Mouse (Mus musculus) embryonic stem cell, embryonic (primary cell): ENCODE data around the gene Csn2.

Experiments
- CTCF ChIA-PET, 4 experiments: fragments of 300-600 bp in 2 of 4; fragments of 350-600 bp in 2 of 4; sonication (Branson Sonifier 250); formaldehyde crosslinking; loops; one replicate each; lab custom pipeline; 2022; ENCODE audit warnings: inconsistent platforms in 2 of 4; lab: Charles Lee
- POLR2A ChIA-PET, 4 experiments: fragments of 300-600 bp in 2 of 4; fragments of 350-600 bp in 2 of 4; sonication (Branson Sonifier 250); formaldehyde crosslinking; loops; one replicate each; lab custom pipeline; 2022; ENCODE audit warnings: antibody characterized with exemption in 4 of 4, inconsistent platforms in 1 of 4; lab: Charles Lee

Csn2 gene

DNA sequence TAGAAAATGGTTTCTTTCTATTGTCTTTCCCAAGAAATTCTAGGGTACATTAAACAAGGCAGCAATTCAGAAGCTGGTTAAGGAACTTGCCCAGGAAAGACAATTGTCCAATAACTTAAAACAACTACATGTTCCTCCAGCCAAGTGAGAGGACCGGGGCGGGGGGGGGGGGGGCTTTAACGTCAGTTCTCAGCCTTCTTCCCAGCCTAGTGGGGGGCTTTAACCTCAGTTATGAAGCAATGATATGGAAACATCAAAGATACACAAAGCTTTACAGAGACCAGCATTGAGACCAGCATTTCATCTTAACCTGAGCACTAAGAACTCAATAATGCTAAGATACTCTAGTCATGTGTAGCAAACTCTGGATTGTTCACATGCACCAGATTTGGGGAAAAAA, at the start of gene Csn2:
Gene Csn2, minus strand, starts transcription at position 101 of the 400 bp plus-strand sequence.
- ChIA-PET CTCF (no interaction called here), POLR2A (no interaction called here)

DNA sequence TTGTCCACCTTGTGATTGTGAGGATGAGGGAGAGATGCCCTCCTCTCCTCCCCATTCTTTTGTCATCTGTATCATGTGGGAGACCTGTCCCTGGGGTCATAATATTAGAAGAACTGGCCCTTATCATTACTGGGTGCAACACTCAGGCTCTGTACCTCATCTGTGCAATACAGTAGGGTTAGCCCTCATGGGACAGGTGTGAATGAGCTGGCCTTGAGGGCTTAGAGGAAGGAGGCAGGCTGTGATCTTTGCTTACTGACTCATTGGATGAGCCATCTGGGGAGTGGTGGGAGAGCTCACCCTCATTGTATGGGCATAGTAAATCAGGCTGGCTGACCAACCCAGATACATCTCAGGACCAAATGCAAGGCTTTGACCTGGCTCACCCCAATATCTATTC, 35.4 kb upstream of the Csn2 start:
- ChIA-PET CTCF (interaction anchor here in 1 of 4 experiments (0.6 kb wide), 1 partner anchor 387 kb away, joined by 6 read pairs; no protein-coding TSS in a partner anchor), POLR2A (no interaction called here)

DNA sequence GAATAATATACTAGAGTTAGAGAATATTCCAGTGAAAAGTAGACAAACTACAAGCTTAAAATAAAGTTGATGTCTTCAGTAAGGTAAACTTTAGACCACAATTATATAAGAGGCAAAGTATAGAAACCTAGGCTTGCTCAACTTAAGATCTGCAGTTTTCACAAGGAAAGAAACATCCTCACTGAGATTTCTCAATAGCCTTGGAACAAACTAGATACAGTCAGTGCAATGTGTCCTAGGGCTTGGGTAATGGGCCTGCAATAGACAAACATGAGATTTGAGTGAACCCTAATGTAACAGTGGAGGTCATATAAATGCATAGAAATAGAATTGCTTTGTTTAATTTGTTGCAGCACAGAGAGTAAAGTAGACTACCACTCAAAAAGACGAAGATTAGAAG, 6.5 kb upstream of the Csn2 start:
- CTCF ChIA-PET = no interaction called here
- POLR2A ChIA-PET = no interaction called here

DNA sequence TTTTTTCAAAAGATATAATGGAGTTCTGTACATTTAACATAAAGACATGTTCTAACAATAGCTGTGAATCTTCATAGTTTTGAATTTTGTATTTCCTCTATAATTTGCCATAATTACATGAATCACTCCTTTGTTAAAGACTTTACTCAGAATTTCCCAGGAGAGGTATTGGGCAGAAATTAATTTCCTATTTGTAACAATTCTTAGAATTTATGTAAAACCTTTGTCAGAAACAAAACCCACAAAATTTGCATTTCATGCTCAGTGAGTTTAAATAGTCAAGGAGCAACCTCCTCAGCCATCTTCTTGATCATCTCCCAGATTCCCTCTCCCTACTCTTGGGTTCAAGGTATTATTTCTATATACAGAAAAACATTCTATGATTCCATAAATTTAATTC, 33.5 kb downstream of the Csn2 start, which contains the start of gene Csn1s1:
Gene Csn1s1, plus strand, starts transcription at position 301 of the 400 bp plus-strand sequence.
- POLR2A ChIA-PET = no interaction called here
- CTCF ChIA-PET = no interaction called here

DNA sequence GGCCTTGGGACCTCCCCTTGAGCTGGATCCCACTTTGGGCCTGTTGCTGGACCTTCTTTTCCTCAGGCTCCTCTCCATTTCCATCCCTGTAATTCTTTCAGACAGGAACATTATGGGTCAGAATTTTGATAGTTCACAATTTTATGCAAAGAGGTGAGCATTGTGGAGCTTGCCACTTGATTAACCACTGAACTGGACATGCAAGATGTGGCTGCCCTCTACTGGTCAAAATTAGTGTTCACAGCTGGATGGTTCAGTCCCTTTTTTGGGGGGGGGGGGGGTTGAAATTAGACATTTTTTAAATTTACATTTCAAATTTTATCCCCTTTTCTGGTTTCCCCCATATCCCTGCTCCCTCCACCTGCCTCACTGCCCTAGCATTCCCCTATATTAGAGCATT, 56.6 kb downstream of the Csn2 start:
- ChIA-PET POLR2A (no interaction called here), CTCF (interaction anchor here (0.6 to 1.0 kb wide), 12 partner anchors 11 to 1697 kb away, joined by 3 to 15 read pairs (median 4); no protein-coding TSS in a partner anchor)
